Mouse (Mus musculus): ENCODE measurements around the gene Gfral. TPM values are rescaled to one million over a fixed set of nuclear protein-coding genes. Genes with fewer than 3 reads are reported as not detected.

The Gfral gene
- polyA plus RNA-seq, 1 experiment from 2014 or later: not detected

DNA sequence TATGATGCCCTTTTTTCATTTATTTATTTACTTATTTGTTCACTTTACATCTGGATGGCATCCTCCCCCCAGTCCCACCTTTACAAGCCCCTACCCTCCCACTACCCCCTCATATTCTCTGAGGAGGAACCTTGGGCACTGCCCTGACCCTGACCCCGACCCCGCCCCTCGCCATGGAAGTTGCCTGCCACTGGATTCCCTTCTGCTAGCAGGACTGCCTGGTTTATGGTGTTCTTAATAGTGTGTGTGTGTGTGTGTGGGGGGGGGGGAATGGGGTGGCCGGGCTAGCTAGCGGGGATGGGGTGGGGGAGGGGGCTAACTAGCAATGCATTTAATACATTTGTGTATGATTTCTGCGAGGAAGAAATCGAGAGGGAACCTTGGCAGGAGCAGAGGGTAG lies 21.4 kb upstream of the Gfral start:
- no peaks in the 10 kb centered on the region for H3K27me3 ChIP-seq (ENCODE audit: control insufficient read depth, insufficient read depth, low read length)
- no peaks in the 10 kb centered on the region for H3K36me3 ChIP-seq (ENCODE audit: control insufficient read depth, insufficient read depth, low read length)
- no peak for DNase-seq (ENCODE audit: low spot score)
- H3K9me3 ChIP-seq (ENCODE audit: control insufficient read depth, low read length): no peaks in the 10 kb centered on the region
- 57% methylated on average over 6 of the region's 7 CpGs for WGBS
- H3K4me3 ChIP-seq (ENCODE audit: low read depth, low read length): no peak overlapping the region
- H3K9ac ChIP-seq (ENCODE audit: low read length): no peak overlapping the region
- H3K4me1 ChIP-seq (ENCODE audit: control insufficient read depth, insufficient read depth, low read length): no peaks in the 10 kb centered on the region
- no peak overlapping the region for H3K27ac ChIP-seq (ENCODE audit: low read depth, low read length)
- no peak overlapping the region for H3K4me2 ChIP-seq (ENCODE audit: low read depth)
- ATAC-seq (ENCODE audit: insufficient read depth, low FRiP score, low TSS enrichment): no peak

DNA sequence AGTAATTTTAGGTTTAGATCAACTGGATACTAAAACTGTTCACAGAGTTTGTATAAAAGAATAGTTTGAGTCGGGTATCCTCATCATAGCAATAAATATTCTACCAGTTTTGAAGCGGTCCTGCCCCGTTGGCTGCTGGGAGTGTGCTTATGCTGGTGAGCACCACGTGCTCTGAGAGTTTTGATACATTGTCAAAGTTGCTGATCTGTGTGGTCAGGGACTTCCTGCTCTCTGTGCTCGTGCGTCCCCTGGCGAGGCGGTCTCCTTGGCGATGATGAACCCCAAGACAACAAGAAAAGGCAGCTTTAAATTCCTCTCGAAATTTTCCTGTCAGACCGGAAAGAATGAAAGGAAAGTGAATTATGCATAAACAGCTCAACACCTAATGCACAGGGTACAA lies 16.9 kb upstream of the Gfral start:
- H3K9ac ChIP-seq (ENCODE audit: low read length): no peak overlapping the region
- no peaks in the 10 kb centered on the region for H3K27me3 ChIP-seq (ENCODE audit: control insufficient read depth, insufficient read depth, low read length)
- H3K4me3 ChIP-seq (ENCODE audit: low read depth, low read length): no peak overlapping the region
- DNase-seq (ENCODE audit: low spot score) (peak; percentile 11), ATAC-seq (ENCODE audit: insufficient read depth, low FRiP score, low TSS enrichment) (no peak)
- WGBS: 59% methylated on average over 11 of the region's 11 CpGs
- H3K9me3 ChIP-seq (ENCODE audit: control insufficient read depth, low read length): no peaks in the 10 kb centered on the region
- H3K4me1 ChIP-seq (ENCODE audit: control insufficient read depth, insufficient read depth, low read length): no peaks in the 10 kb centered on the region
- H3K36me3 ChIP-seq (ENCODE audit: control insufficient read depth, insufficient read depth, low read length): no peaks in the 10 kb centered on the region
- no peak overlapping the region for H3K4me2 ChIP-seq (ENCODE audit: low read depth)
- H3K27ac ChIP-seq (ENCODE audit: low read depth, low read length): no peak overlapping the region

DNA sequence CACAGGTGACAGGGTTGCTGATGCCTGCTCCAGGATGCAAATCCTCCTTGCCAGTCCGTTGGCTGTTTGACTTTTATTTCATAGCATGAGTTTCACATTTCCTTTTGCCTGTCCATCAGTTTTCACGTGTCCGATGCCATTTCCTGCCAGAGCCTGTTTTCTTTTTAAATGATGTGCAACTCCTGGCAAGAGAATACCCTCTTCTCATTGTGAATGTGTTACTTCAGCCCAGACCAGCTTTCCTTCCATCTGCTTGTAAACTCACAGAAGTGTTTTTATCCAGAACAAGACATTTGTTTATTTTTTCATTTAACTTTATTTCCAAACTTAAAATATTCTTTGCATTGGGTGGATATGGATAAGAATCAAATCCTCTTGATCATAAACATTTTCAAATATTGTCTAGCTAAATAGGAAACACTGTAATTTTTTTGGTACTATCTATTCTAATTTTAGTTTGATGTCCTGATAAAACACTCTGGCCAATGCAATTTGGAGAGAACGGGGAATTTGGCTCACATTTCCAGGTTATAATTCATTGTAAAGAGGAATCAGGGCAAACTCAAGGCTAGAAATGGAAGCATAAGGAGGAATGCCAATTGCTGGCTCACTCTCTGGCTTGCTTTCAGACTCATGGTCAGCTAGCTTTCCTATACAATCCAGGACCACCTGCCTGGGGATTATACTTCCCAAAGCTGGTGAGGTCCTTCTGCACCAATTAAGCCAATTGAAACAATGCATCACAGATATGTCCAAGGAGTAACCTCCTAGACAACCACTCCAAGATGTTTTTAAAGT lies 3.9 kb upstream of the Gfral start:
- no peak overlapping the region for H3K4me2 ChIP-seq (ENCODE audit: low read depth)
- no peaks in the 10 kb centered on the region for H3K36me3 ChIP-seq (ENCODE audit: control insufficient read depth, insufficient read depth, low read length)
- H3K9ac ChIP-seq (ENCODE audit: low read length): no peak overlapping the region
- no peak for ATAC-seq (ENCODE audit: insufficient read depth, low FRiP score, low TSS enrichment)
- H3K4me1 ChIP-seq (ENCODE audit: control insufficient read depth, insufficient read depth, low read length): no peaks in the 10 kb centered on the region
- DNase-seq (ENCODE audit: low spot score): no peak
- WGBS: 69% methylated on average over 4 of the region's 4 CpGs
- no peaks in the 10 kb centered on the region for H3K27me3 ChIP-seq (ENCODE audit: control insufficient read depth, insufficient read depth, low read length)
- no peaks in the 10 kb centered on the region for H3K9me3 ChIP-seq (ENCODE audit: control insufficient read depth, low read length)
- H3K4me3 ChIP-seq (ENCODE audit: low read depth, low read length): no peak overlapping the region
- no peak overlapping the region for H3K27ac ChIP-seq (ENCODE audit: low read depth, low read length)

DNA sequence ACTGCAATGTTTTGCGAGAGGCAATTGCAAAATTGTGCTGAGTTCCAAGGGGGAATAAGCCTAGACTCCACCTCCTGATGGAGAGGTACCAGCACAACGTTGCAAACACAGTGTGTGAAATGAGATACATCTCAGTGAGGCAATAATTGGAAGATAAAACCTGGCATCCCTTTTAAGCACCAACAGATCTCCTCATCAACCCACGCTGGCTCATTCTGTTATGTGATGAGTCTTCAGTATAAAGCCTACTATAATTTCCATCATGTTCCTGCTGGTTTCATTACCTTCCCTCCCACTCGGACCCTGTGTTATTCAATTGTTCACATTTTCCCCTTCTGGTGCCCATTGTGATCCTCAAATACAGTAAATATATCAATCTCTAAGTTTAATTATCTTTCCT lies 1.2 kb upstream of the Gfral start:
- H3K9me3 ChIP-seq (ENCODE audit: control insufficient read depth, low read length): no peaks in the 10 kb centered on the region
- H3K9ac ChIP-seq (ENCODE audit: low read length): no peak overlapping the region
- H3K27ac ChIP-seq (ENCODE audit: low read depth, low read length): no peak overlapping the region
- WGBS: 81% methylated on average over 4 of the region's 4 CpGs
- no peak for ATAC-seq (ENCODE audit: insufficient read depth, low FRiP score, low TSS enrichment)
- H3K36me3 ChIP-seq (ENCODE audit: control insufficient read depth, insufficient read depth, low read length): no peaks in the 10 kb centered on the region
- no peaks in the 10 kb centered on the region for H3K27me3 ChIP-seq (ENCODE audit: control insufficient read depth, insufficient read depth, low read length)
- H3K4me2 ChIP-seq (ENCODE audit: low read depth): no peak overlapping the region
- H3K4me1 ChIP-seq (ENCODE audit: control insufficient read depth, insufficient read depth, low read length): no peaks in the 10 kb centered on the region
- DNase-seq (ENCODE audit: low spot score): no peak
- no peak overlapping the region for H3K4me3 ChIP-seq (ENCODE audit: low read depth, low read length)

DNA sequence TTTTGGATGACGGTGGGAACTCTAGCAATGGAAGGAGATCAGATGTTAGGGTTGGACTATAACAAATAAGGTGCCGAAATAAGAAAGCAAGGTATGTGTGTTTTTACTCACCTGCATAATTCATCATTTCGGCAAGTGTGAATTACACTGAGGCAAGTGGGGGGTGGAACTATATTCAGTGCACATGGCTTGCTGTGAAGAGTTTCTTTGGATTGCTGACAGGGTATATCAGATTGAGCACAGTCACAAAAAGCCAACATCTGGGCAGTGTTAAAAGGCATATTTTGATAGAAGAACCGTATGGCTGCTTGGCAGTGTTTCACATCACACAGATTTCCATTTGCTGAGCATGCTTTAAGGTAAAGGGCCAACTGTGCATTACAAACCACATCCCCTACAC lies 16.5 kb downstream of the Gfral start:
- Histone ChIP-seq H3K36me3 (ENCODE audit: control insufficient read depth, insufficient read depth, low read length) (no peaks in the 10 kb centered on the region), H3K27me3 (ENCODE audit: control insufficient read depth, insufficient read depth, low read length) (no peaks in the 10 kb centered on the region), H3K9ac (ENCODE audit: low read length) (no peak overlapping the region), H3K4me2 (ENCODE audit: low read depth) (no peak overlapping the region), H3K4me3 (ENCODE audit: low read depth, low read length) (no peak overlapping the region), H3K9me3 (ENCODE audit: control insufficient read depth, low read length) (no peaks in the 10 kb centered on the region), H3K27ac (ENCODE audit: low read depth, low read length) (no peak overlapping the region), H3K4me1 (ENCODE audit: control insufficient read depth, insufficient read depth, low read length) (no peaks in the 10 kb centered on the region)
- 83% methylated on average over 4 of the region's 4 CpGs for WGBS
- DNase-seq (ENCODE audit: low spot score): no peak
- no peak for ATAC-seq (ENCODE audit: insufficient read depth, low FRiP score, low TSS enrichment)

DNA sequence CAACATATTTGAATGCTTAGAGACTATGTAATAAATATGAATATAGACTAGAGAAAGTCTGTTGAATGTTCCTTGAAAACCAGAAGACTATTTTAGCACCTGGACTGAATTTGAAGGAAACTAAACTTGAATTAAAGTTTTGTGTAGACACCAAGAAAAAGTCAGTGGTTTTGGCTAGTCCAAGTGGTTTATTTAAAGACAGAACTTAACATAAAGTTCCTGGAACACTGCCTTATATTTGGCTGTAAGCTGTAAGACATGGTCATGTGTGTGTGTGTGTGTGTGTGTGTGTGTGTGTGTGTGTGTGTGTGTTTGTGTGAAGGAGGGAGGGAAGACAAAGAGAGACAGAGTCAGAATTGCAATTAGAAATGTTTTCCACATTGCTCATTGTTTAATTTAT lies 34.2 kb downstream of the Gfral start:
- Histone ChIP-seq H3K9me3 (ENCODE audit: control insufficient read depth, low read length) (no peaks in the 10 kb centered on the region), H3K4me1 (ENCODE audit: control insufficient read depth, insufficient read depth, low read length) (no peaks in the 10 kb centered on the region), H3K27ac (ENCODE audit: low read depth, low read length) (no peak overlapping the region), H3K4me3 (ENCODE audit: low read depth, low read length) (no peak overlapping the region), H3K36me3 (ENCODE audit: control insufficient read depth, insufficient read depth, low read length) (no peaks in the 10 kb centered on the region), H3K4me2 (ENCODE audit: low read depth) (no peak overlapping the region), H3K27me3 (ENCODE audit: control insufficient read depth, insufficient read depth, low read length) (no peaks in the 10 kb centered on the region), H3K9ac (ENCODE audit: low read length) (no peak overlapping the region)
- ATAC-seq (ENCODE audit: insufficient read depth, low FRiP score, low TSS enrichment) (no peak), DNase-seq (ENCODE audit: low spot score) (no peak)

DNA sequence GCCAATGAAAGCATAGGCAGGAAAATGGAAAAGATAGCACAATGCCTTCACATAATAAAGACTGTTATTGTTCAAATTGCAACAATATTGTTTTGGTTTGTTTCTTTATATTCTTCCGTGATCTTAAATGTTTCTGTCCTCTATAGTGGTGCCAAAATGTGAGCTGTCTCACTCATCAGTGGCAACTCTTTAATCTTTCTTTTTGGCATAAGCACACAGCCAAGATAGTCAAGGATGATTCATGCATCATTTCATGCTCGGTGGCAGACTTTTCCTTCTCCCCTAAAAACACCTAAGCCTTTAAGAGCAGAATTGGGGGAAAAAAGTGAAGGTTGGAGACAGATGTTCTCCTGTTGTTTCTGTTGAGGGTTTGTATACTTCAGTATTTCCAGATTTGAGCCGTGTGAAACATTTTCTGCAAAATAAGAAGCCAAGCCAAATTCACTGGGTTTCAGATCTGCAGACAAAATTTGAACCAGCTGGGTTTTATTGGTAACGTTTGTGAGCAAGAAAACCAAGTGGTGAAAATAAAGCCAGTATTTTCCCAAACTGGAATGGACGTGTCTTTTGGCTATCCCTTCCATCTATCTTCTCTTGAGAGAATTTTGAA lies 40.7 kb downstream of the Gfral start:
- no peak overlapping the region for H3K4me3 ChIP-seq (ENCODE audit: low read depth, low read length)
- DNase-seq (ENCODE audit: low spot score) (no peak), ATAC-seq (ENCODE audit: insufficient read depth, low FRiP score, low TSS enrichment) (no peak)
- no peaks in the 10 kb centered on the region for H3K4me1 ChIP-seq (ENCODE audit: control insufficient read depth, insufficient read depth, low read length)
- no peaks in the 10 kb centered on the region for H3K9me3 ChIP-seq (ENCODE audit: control insufficient read depth, low read length)
- H3K9ac ChIP-seq (ENCODE audit: low read length): no peak overlapping the region
- no peak overlapping the region for H3K27ac ChIP-seq (ENCODE audit: low read depth, low read length)
- 80% methylated on average over 5 of the region's 5 CpGs for WGBS
- no peaks in the 10 kb centered on the region for H3K36me3 ChIP-seq (ENCODE audit: control insufficient read depth, insufficient read depth, low read length)
- no peak overlapping the region for H3K4me2 ChIP-seq (ENCODE audit: low read depth)
- H3K27me3 ChIP-seq (ENCODE audit: control insufficient read depth, insufficient read depth, low read length): no peaks in the 10 kb centered on the region

DNA sequence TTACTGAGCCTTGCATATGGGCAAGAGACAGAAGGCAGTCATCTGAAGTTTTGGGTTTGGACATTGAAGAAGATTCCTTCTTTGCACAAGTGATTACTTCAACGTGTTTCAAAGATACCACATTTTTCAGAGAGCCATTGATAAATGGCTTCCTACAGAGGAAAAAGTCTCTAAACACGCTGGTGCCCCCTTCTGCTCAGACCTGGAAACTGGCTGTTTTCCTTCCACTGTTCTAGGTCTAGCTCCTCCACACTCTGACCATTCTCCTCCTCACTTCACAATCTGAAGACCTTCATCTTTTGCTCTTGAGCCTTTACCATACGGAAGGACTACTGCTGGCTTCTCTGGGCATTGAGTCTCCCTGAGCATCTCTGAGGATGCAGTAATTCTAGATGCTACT lies 45.1 kb downstream of the Gfral start:
- Histone ChIP-seq H3K36me3 (ENCODE audit: control insufficient read depth, insufficient read depth, low read length) (no peaks in the 10 kb centered on the region), H3K4me1 (ENCODE audit: control insufficient read depth, insufficient read depth, low read length) (no peaks in the 10 kb centered on the region), H3K9me3 (ENCODE audit: control insufficient read depth, low read length) (no peaks in the 10 kb centered on the region), H3K4me2 (ENCODE audit: low read depth) (no peak overlapping the region), H3K27me3 (ENCODE audit: control insufficient read depth, insufficient read depth, low read length) (no peaks in the 10 kb centered on the region), H3K27ac (ENCODE audit: low read depth, low read length) (no peak overlapping the region), H3K4me3 (ENCODE audit: low read depth, low read length) (no peak overlapping the region), H3K9ac (ENCODE audit: low read length) (no peak overlapping the region)
- WGBS: 59% methylated on average over 3 of the region's 3 CpGs
- no peak for DNase-seq (ENCODE audit: low spot score)
- no peak for ATAC-seq (ENCODE audit: insufficient read depth, low FRiP score, low TSS enrichment)

DNA sequence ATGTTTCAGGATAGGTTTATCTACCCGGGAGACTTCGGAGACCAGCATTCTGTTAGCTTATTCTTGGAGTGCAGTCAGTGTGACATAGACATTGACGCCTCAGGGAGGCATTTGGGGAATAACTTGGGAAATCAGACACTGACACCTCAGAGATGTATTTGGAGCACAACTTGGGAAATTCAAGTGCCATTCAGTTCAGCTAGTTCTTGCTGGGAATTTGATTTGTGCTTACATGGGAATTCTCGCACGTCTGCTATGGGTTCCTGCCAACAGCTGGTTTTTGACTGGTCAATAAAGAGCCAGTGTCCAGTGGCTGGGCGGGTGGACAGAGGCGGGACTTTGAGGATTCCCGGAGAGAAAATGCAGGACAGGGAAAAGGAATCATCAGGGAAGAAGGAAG lies 51.0 kb downstream of the Gfral start:
- H3K4me3 ChIP-seq (ENCODE audit: low read depth, low read length): no peak overlapping the region
- no peaks in the 10 kb centered on the region for H3K27me3 ChIP-seq (ENCODE audit: control insufficient read depth, insufficient read depth, low read length)
- WGBS: 66% methylated on average over 8 of the region's 8 CpGs
- H3K36me3 ChIP-seq (ENCODE audit: control insufficient read depth, insufficient read depth, low read length): no peaks in the 10 kb centered on the region
- ATAC-seq (ENCODE audit: insufficient read depth, low FRiP score, low TSS enrichment) (no peak), DNase-seq (ENCODE audit: low spot score) (no peak)
- H3K4me2 ChIP-seq (ENCODE audit: low read depth): no peak overlapping the region
- H3K9me3 ChIP-seq (ENCODE audit: control insufficient read depth, low read length): no peaks in the 10 kb centered on the region
- H3K9ac ChIP-seq (ENCODE audit: low read length): no peak overlapping the region
- no peak overlapping the region for H3K27ac ChIP-seq (ENCODE audit: low read depth, low read length)
- H3K4me1 ChIP-seq (ENCODE audit: control insufficient read depth, insufficient read depth, low read length): no peaks in the 10 kb centered on the region
